Mouse (Mus musculus): Measurements from ENCODE around the gene Ccnj. TPM values are rescaled to one million over a fixed set of nuclear protein-coding genes. Genes with fewer than 3 reads are reported as not detected.
A peak's percentile ranks its signal among the peaks of the same experiment; 100 is the strongest.

Ccnj gene
- total and polyA plus RNA-seq, 2 experiments from 2014 or later, result 2.4 to 5.0 TPM

GRCm38 (mm10) chr19:40821306-40821825, 9.7 kb upstream of the Ccnj start:
- Histone ChIP-seq H3K9me3 (replicated peaks; ENCODE audit: control insufficient read depth, low read length) (no peaks in the 10 kb centered on the region), H3K36me3 (replicated peaks; ENCODE audit: control insufficient read depth, insufficient read depth, low read length) (no peaks in the 10 kb centered on the region), H3K27me3 (ENCODE audit: control insufficient read depth, insufficient read depth, low read length) (no peaks in the 10 kb centered on the region), H3K27ac (ENCODE audit: low read depth) (no peak overlapping the region), H3K4me3 (ENCODE audit: low read depth, low read length) (no peak overlapping the region), H3K4me2 (ENCODE audit: low read depth, low read length) (no peak overlapping the region), H3K9ac (replicated peaks; ENCODE audit: low read depth, low read length) (no peak overlapping the region), H3K4me1 (ENCODE audit: control insufficient read depth, insufficient read depth) (no peaks in the 10 kb centered on the region)
- 73% methylated on average over 4 of the region's 4 CpGs for WGBS
- DNase-seq (ENCODE audit: low spot score), result no peak
- TF ChIP-seq CTCF (IDR thresholded peaks at IDR 0.05; ENCODE audit: low read depth) (no peak), EP300 (IDR thresholded peaks at IDR 0.05; ENCODE audit: low read depth) (no peak)
- ATAC-seq (ENCODE audit: insufficient read depth, low read depth), result no peak

- H3K4me3 ChIP-seq (ENCODE audit: low read depth, low read length), result no peak overlapping the region
- 0 out of 2 replicates have a peak, but pooled peaks cover 4% of the 10 kb centered on the region for H3K4me1 ChIP-seq (ENCODE audit: control insufficient read depth, insufficient read depth)
- 63% methylated on average over 5 of the region's 5 CpGs for WGBS
- no peak overlapping the region for H3K27ac ChIP-seq (ENCODE audit: low read depth)
- H3K27me3 ChIP-seq (ENCODE audit: control insufficient read depth, insufficient read depth, low read length), result 0 out of 2 replicates have a peak, but pooled peaks cover 5% of the 10 kb centered on the region
- H3K9me3 ChIP-seq (replicated peaks; ENCODE audit: control insufficient read depth, low read length), result no peaks in the 10 kb centered on the region
- no peak for ATAC-seq (ENCODE audit: insufficient read depth, low read depth)
- no peak for TF ChIP-seq CTCF (IDR thresholded peaks at IDR 0.05; ENCODE audit: low read depth)
- TF ChIP-seq EP300 (IDR thresholded peaks at IDR 0.05; ENCODE audit: low read depth), result no peak
- H3K9ac ChIP-seq (replicated peaks; ENCODE audit: low read depth, low read length), result no peak overlapping the region
- no peaks in the 10 kb centered on the region for H3K36me3 ChIP-seq (replicated peaks; ENCODE audit: control insufficient read depth, insufficient read depth, low read length)
- DNase-seq (ENCODE audit: low spot score), result no peak
- no peak overlapping the region for H3K4me2 ChIP-seq (ENCODE audit: low read depth, low read length)
These were observed 5.4 kb upstream of the Ccnj start for GRCm38 (mm10) chr19:40825636-40826035.

- ATAC-seq (ENCODE audit: insufficient read depth, low read depth) (no peak), DNase-seq (ENCODE audit: low spot score) (no peak)
- Histone ChIP-seq H3K9me3 (replicated peaks; ENCODE audit: control insufficient read depth, low read length) (no peaks in the 10 kb centered on the region), H3K9ac (replicated peaks; ENCODE audit: low read depth, low read length) (no peak overlapping the region), H3K27me3 (ENCODE audit: control insufficient read depth, insufficient read depth, low read length) (0 out of 2 replicates have a peak, but pooled peaks cover 5% of the 10 kb centered on the region), H3K4me2 (ENCODE audit: low read depth, low read length) (no peak overlapping the region), H3K4me1 (ENCODE audit: control insufficient read depth, insufficient read depth) (0 out of 2 replicates have a peak, but pooled peaks cover 4% of the 10 kb centered on the region), H3K4me3 (ENCODE audit: low read depth, low read length) (no peak overlapping the region), H3K36me3 (replicated peaks; ENCODE audit: control insufficient read depth, insufficient read depth, low read length) (no peaks in the 10 kb centered on the region), H3K27ac (ENCODE audit: low read depth) (no peak overlapping the region)
- TF ChIP-seq CTCF (IDR thresholded peaks at IDR 0.05; ENCODE audit: low read depth), result no peak
- no peak for TF ChIP-seq EP300 (IDR thresholded peaks at IDR 0.05; ENCODE audit: low read depth)
- 19% methylated on average over 7 of the region's 7 CpGs for WGBS
These were observed 4.3 kb upstream of the Ccnj start for GRCm38 (mm10) chr19:40826735-40827134.

- Histone ChIP-seq H3K27ac (ENCODE audit: low read depth) (no peak overlapping the region), H3K4me2 (ENCODE audit: low read depth, low read length) (peak overlapping the region; percentile 86), H3K36me3 (replicated peaks; ENCODE audit: control insufficient read depth, insufficient read depth, low read length) (no peaks in the 10 kb centered on the region), H3K4me3 (ENCODE audit: low read depth, low read length) (peak overlapping the region; percentile 81), H3K27me3 (ENCODE audit: control insufficient read depth, insufficient read depth, low read length) (0 out of 2 replicates have a peak, but pooled peaks cover 5% of the 10 kb centered on the region), H3K9ac (replicated peaks; ENCODE audit: low read depth, low read length) (peak overlapping the region; percentile 91; the same call in 1 of the 2 replicates), H3K9me3 (replicated peaks; ENCODE audit: control insufficient read depth, low read length) (no peaks in the 10 kb centered on the region), H3K4me1 (ENCODE audit: control insufficient read depth, insufficient read depth) (peaks cover 14% of the 10 kb centered on the region)
- TF ChIP-seq CTCF (IDR thresholded peaks at IDR 0.05; ENCODE audit: low read depth), result no peak
- no peak for TF ChIP-seq EP300 (IDR thresholded peaks at IDR 0.05; ENCODE audit: low read depth)
- DNase-seq (ENCODE audit: low spot score) (no peak), ATAC-seq (ENCODE audit: insufficient read depth, low read depth) (no peak)
- WGBS, result 52% methylated on average over 7 of the region's 7 CpGs
These were observed 881 bp upstream of the Ccnj start for GRCm38 (mm10) chr19:40830198-40830597.

GRCm38 (mm10) chr19:40831416-40832201, 530 bp downstream of the Ccnj start:
- Histone ChIP-seq H3K36me3 (replicated peaks; ENCODE audit: control insufficient read depth, insufficient read depth, low read length) (peaks cover 2% of the 10 kb centered on the region; the same call in 1 of the 2 replicates), H3K4me1 (ENCODE audit: control insufficient read depth, insufficient read depth) (peaks cover 14% of the 10 kb centered on the region), H3K4me3 (ENCODE audit: low read depth, low read length) (peak overlapping the region; percentile 81), H3K4me2 (ENCODE audit: low read depth, low read length) (peak overlapping the region; percentile 86), H3K27ac (ENCODE audit: low read depth) (peak overlapping the region; percentile 80), H3K9me3 (replicated peaks; ENCODE audit: control insufficient read depth, low read length) (no peaks in the 10 kb centered on the region), H3K27me3 (ENCODE audit: control insufficient read depth, insufficient read depth, low read length) (0 out of 2 replicates have a peak, but pooled peaks cover 5% of the 10 kb centered on the region), H3K9ac (replicated peaks; ENCODE audit: low read depth, low read length) (peak overlapping the region; percentile 91)
- DNase-seq (ENCODE audit: low spot score), result peak; percentile 43
- no peak for TF ChIP-seq EP300 (IDR thresholded peaks at IDR 0.05; ENCODE audit: low read depth)
- no peak for TF ChIP-seq CTCF (IDR thresholded peaks at IDR 0.05; ENCODE audit: low read depth)
- ATAC-seq (ENCODE audit: insufficient read depth, low read depth), result peak; percentile 53
- WGBS, result under 1% methylated on average over 73 of the region's 76 CpGs
